Mouse (Mus musculus): ENCODE data around the gene Adgrg7.

GRCm38 (mm10) chr16:56681010-56681645 is 114.5 kb downstream of the Adgrg7 start:
- TF ChIP-seq CEBPB (IDR thresholded peaks at IDR 0.05; ENCODE audit: low read depth) (no peak), CTCF (IDR thresholded peaks at IDR 0.05; ENCODE audit: control insufficient read depth, insufficient read depth, insufficient read length) (no peak)

Measured in C2C12 (cell line).